Mouse (Mus musculus) cerebellum, adult 2 months (tissue): ENCODE measurements around the gene Rps6kc1.

ENCODE experiments used
- CTCF ChIP-seq: fragments of 200-500 bp; IDR thresholded peaks from 2 replicates; pipeline ENCODE4 v1.5.1; 2011; ENCODE audit warnings: low read depth, mild to moderate bottlenecking, control low read depth, low read length, moderate library complexity, borderline replicate concordance; ENCODE audit not compliant: insufficient read depth
- POLR2A ChIP-seq: fragments of 200-500 bp; IDR thresholded peaks from 2 replicates; pipeline ENCODE4 v1.6.1; 2011; ENCODE audit warnings: low read length, control low read depth, borderline replicate concordance; ENCODE audit not compliant: insufficient read depth

GRCm38 (mm10) chr1:190927311-190927710 is 15.7 kb upstream of the Rps6kc1 start:
- TF ChIP-seq CTCF = no peak
- no peak for TF ChIP-seq POLR2A
